Mouse (Mus musculus) fat pad, adult 2 months (tissue): ENCODE results near the gene Iqschfp.

Experiments
- DNase-seq: peaks from one replicate; pipeline ENCODE4 v3.0.0-alpha.2; 2011; ENCODE audit warnings: low read depth, low spot score; ENCODE audit errors: extremely low read depth

The Iqschfp gene

DNA sequence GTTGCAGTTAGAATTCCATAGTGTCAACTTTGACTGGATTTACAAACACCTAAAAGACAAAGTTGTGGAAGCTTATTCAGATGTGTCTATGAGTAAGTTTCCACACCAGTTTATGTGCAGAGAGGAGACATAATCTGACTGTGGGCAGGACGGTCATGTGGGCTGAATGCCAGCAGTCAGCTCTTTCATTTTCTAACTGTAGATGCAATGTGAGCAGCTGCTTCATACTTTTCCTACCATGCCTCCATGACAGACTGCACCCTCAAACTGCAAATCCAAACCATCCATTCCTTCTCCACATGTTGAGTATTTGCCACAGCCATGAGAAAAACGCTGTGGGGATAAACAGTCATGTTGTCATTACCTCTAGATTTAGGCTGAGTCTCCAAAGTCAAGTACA, 528.9 kb downstream of the Iqschfp start:
- DNase-seq = no peak

DNA sequence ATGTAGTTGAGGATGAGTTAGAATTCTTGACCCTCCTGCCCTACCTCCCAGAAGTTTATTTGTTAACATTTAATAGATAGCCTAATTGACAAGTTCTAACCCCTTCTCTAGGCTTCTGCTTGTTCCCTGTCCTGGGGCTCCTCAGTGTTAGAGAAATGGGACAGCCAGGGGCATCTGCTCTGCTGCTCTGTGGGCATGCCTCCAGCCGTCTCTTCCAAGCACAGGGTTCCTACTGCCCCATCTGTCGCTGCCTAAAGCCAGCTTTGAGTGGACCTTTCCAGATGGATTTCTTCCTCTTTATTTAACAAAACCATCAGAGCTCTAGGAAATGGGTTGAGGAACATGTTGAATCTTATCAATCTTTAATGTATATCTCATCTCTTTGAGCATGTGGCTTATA, 529.8 kb downstream of the Iqschfp start:
- DNase-seq = no peak

- no peak for DNase-seq
Observed at GRCm38 (mm10) chr3:68428081-68428480, 536.0 kb downstream of the Iqschfp start.

DNA sequence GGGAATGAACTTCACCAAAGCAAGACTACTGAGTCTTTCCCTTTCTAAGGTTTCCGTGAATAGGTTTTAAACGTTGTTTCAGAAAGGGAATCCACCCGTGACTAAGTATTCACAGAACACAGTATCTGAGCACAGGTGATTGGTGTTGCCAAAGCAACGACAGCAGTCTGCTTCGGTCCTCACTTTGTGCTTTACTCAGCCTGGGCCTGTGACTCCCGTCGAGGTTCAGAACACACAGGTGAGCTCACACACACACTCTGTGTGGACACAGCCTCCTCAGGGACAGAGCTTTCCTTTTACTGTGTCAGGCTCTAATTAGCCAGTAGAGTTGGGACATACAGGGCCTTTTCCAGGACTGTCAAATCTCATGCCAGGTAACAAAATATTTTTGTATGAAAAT, 542.4 kb downstream of the Iqschfp start:
- no peak for DNase-seq

DNA sequence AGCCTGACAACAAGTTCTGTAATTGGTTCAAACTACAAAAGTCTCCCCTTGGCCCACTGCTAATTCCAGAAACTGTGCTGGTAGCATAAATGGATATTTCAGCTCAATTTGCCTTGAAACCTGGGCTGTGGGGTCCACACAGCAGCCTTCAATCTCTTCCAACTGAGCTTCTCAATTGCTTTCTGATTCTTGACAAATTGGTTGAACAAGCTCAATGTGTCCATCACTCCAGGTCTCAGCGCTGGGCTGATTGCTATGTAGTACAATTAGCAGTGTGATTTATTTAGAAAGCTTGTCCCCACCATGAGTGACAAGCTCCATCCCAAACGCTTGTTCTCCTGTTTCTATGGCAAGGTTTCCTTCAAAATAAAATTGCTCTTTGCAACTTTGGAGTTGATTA, 542.9 kb downstream of the Iqschfp start:
- no peak for DNase-seq

- DNase-seq = no peak
Observed at GRCm38 (mm10) chr3:68448480-68448879, 556.4 kb downstream of the Iqschfp start.

DNA sequence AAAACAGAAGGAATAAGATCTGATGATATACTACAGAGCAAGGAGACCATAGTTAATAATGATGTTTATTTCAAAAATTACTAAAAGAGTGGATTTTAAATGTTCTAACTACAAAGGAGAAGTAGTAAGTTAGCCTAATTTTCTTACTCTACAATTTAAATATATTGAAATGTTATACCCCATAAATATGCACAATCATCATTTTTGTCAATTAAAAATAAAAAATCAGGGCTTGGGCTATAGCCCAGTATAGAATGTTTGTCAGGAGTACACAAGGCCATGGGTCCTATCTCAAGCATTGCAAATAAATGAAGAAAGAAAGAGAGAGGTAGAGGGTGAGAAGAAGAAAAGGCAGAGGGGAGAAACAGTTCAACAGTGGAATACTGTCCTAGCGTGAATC, 559.6 kb downstream of the Iqschfp start:
- DNase-seq = no peak

GRCm38 (mm10) chr3:68453266-68453665, 561.2 kb downstream of the Iqschfp start:
- no peak for DNase-seq

DNA sequence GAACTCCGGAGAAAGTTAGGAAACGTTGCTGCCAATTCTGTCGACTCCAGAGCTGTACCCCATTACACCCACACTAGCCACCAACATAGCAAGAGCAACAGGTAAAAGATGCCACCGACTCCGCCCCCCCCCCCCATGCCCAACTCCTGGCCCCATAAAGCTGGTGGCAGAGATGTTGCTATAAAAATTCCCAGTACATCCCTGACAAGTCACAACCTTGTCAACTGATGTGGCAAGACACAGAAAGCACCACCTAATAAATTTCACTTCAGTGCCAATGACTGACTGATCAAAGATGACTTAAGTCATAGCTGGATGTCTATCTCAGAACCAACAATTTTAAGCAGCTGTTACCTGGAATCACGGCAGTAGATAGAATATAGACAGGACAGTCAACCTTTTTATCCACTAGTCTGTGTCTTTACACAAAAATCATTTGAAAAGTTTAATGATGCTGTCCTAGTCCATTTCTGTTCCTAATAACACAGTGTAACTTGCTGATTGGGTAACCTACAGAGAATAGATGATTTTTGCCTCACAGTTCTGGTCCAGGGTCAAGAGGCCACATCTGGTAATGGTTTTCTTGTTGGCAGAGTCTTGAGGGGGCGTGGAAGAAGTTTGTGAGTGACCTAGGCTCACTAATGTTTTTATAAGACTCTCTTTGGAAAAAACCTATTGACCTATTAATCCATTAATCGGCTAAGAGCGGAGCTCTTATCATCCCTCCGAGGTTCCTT, 561.9 kb downstream of the Iqschfp start:
- DNase-seq = no peak

- DNase-seq = no peak
Observed at GRCm38 (mm10) chr3:68466643-68467042, 574.6 kb downstream of the Iqschfp start.

DNA sequence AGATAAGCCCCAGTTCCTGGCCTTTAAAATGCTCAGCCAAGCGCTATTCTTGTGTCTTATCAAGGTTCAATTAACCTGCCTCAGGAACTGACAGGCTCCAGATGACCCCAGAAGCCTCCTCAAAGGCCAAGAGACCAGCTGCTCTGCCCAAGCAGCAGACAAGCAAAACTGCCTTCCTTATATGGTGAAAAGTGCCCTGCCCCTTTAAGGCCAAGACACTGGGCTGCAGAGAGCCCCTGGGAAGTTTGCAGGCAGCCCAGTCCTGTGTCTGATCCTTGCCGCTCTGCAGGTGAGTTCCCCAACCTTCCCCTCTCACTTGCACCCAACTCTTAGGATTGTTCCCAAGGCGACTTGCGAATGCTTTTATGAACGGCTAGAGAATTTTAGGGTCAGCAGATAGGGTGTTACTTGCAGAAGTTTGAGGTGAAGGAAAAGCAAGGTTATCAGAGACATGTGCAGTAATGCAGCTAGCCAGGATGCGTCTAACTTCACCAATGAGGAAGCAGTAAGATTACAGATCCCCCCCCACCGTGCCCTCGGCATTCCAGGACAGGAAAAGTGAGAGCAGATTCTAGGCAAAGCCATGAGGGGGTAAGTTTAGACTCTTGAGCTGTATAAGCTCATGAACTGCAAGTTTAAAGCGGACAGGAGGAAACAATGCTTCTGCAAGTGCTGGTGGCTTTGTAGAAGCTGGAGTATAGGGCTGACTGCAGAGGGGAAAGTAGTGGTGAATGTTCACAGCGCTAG, 576.1 kb downstream of the Iqschfp start:
- no peak for DNase-seq

DNA sequence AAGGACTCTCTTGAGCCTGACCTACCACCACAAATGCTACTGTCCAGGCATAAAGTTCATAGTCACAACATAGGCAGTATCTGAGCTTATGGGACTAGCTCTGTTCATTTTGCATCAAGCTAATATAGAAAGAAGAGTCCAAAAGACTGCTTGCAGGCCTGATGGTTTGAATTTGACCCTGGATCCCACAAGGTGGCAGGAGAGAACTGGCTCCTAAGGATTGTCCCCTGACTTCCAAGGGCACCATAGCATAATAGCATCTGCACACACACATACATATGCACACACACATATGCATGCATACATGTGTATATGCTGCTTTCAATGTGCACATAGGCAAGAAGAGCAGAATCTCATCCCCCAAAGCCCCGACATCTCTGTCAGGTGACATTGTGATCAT, 577.6 kb downstream of the Iqschfp start:
- DNase-seq = no peak

GRCm38 (mm10) chr3:68470061-68470460, 578.0 kb downstream of the Iqschfp start:
- DNase-seq = no peak

DNA sequence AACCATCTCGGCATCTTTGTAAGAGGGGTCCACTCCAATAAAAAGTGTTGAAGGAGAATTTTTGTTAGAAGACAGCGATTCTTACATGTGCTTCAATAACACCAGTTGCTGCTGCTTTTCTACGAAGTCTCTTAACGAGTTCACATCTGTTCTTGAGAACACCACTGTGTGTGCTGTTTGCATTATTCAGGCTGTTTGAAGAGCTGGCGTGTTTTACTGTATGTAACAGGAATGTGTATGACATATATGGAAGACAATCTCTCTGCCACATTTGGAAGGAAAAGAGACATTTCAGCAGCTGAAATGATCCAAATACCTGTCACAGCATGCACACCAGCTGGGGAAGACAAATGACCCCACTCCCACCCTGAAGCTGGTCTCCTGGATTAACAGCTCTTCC, 578.6 kb downstream of the Iqschfp start:
- no peak for DNase-seq

- DNase-seq = no peak
Observed at GRCm38 (mm10) chr3:68476336-68476735, 584.3 kb downstream of the Iqschfp start.

GRCm38 (mm10) chr3:68477478-68477877, 585.4 kb downstream of the Iqschfp start:
- DNase-seq = no peak

GRCm38 (mm10) chr3:68479266-68479665, 587.2 kb downstream of the Iqschfp start:
- DNase-seq = no peak

GRCm38 (mm10) chr3:68483517-68483916, 591.5 kb downstream of the Iqschfp start:
- DNase-seq = no peak

DNA sequence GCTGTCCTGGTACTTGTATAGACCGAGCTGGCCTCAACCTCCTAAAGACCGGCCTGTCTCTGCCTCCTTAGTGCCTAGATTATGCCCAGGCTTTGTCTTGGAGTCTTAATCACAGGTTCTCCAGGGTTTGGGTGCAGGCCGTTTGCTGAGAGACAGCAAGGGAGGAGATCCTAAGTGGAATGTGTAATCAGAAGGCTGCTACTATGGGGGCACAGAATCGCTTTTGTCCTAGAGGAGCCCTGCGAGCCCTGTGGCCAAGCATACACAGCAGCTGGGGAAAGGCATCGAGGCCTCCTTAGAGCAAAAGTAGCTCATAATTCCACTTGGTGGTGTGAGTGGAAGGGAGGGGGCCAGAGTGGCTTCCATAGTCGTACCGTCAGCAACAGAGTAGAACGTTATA, 592.0 kb downstream of the Iqschfp start:
- DNase-seq = no peak

- no peak for DNase-seq
Observed at GRCm38 (mm10) chr3:68484561-68484960, 592.5 kb downstream of the Iqschfp start.

DNA sequence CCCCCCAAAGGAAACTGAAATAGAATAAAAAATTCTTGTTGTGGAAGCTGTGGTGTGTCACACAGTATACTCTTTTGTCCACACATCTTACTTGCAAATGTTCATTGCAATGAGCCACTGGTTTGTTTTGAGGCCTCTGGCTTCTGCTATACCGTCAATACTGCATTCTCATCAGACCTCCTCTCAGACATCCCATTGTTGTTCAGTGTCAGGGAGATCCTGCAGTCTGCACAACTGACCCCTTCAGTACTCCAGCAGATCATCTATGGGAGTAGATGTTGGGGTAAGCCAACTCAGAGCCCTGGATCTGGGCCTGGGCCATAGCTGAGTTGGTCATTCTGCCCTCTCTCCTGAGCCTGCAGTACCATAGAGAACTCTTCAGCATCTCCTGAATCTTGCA, 595.6 kb downstream of the Iqschfp start:
- DNase-seq = no peak

DNA sequence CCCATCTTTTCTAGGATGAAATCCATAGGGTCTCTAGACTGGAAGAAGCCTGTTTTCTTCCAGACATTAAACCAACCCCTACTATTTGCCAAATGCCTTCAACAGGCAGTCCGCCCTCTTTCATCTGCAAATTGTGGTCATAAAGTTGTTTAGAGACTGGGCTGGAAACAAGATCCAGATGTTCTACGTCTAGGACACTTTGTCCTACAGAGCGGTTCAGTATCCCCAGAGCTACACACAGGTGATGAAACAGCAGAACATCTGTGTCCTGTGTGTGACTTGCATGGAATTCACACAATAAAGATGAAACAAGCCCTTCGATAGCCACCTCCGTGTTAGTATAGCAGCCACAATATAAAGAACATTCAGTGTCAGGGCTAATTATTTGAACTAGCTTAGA, 596.3 kb downstream of the Iqschfp start:
- DNase-seq = no peak

- no peak for DNase-seq
Observed at GRCm38 (mm10) chr3:68491516-68491915, 599.5 kb downstream of the Iqschfp start.
